Mouse (Mus musculus) thymus, postnatal 25 days (tissue): ENCODE measurements around the gene Gprc5b.

Experiments used
- DNase-seq: peaks from one replicate; pipeline ENCODE4 v3.0.0; 2022

Gene Gprc5b

DNA sequence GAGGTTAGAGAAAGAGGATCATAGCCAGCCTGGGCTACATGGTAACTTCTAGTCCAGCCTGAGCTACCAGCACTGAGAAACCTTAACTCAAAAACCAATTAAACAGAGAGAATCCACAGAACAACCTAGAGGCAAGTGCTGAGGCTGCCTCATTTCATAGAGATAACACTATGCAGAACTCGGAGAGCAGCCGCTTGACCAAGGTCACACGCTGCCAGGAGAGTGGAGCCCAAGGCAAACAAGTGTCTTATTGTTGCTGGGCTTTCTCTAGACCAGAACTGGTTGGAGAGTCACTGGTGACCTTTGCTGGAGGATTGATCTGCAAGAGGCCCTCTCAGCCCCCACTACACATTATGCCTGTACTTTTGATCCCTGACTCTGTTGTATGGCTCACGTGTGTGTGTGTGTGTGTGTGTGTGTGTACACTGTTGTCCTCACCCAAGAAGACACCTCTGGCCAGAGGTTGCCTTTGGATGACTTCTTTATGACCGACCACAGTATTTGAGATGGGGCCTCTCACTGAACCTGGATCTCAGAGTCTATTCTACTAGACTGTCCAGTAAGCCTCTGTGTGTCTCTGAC lies 5.6 kb downstream of the Gprc5b start:
- no peak for DNase-seq

DNA sequence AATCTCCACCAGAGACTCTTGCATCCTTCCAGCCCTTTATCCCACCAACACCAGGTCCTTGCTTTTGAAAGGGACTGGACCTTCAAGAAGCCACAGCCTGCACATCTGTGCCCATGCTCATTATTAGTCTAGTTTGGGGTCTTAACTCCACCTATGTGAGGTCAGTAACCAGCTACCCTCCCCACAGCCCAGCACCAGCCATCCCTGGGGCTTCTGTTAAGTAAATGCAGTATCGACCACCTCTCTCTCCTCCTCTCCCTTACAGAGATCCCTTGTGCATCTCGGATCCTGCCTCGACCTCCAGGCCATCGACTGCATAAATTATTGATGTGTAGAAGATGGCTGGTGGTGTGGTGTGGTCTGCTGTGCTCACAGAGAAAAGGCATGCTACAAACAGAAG lies 8.6 kb downstream of the Gprc5b start:
- DNase-seq = no peak

DNA sequence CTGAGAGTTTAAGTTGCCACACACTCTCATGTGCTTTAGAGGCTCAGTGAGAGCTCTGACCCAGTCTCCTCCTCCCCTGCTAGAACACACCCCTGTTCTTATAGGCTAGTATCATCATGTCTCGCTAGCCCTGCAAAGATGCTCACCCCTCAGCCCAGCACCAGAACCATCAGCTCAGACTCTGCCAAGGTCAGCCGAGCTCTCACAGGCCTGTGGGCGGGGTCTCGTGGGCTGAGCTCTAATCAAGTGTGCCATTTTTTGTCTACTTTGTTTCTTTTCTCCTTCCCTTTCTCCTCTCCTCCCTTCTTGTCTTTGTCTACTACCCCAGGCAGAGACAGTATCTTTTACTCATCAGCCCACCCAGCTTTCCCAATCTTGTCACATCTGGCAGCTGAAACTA lies 9.2 kb downstream of the Gprc5b start:
- no peak for DNase-seq

DNA sequence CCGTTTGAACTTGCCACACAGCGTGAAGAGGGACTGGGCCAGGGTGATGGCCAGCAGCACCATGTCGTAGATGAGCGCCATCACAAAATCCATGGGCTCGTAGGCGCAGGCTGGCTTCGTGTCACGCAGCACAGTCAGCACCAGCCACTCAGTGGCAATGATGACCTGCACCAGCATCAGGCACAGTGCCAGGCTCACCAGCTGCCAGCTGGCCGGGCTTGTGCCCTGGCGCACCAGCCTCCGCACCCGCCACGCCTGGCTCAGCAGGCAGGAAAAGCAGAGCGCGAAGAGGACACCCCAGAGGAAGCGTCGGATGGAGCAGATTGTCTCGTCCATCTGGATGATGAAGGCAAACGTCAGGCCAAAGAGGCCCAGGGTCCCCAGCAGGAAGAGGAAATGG lies 11.1 kb downstream of the Gprc5b start:
- no peak for DNase-seq

DNA sequence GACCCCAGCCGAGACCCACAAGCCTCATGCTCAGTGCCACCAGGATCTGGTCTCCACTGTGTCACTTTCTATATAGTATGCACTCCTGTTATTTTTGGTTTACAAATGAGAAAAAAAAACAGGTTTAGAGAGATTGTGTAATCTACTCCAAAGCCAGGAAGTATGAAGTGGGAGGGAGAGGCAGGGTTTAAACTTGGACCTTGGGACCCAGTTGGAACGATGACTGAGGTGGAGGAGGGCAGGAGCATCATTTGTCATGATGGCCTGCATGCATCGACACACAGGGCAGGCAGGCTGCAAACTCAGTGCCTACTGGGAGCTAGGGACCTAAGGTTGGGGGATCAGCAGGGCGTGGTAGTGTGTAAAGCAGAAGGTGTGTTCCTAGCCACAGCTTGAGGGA lies 12.4 kb downstream of the Gprc5b start:
- no peak for DNase-seq

DNA sequence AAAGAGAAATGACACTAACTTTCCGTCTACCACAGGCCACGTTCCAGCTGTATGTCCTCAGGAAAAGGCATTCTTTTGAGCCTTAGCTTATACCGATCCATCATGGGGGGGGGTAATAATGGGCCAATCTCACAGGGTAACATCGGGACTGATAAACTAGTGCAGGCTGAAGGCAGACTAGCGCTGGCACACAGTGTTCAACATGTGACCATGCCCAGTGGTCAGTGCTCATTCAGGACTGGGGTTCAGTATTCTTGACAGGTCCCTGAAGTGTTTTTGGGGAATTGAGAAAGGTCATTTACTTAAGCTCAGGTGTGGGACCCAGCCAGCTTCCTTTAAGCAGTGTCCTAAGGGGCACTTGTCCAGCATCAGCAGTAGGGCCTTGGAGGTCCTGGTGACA lies 13.2 kb downstream of the Gprc5b start:
- DNase-seq = no peak

DNA sequence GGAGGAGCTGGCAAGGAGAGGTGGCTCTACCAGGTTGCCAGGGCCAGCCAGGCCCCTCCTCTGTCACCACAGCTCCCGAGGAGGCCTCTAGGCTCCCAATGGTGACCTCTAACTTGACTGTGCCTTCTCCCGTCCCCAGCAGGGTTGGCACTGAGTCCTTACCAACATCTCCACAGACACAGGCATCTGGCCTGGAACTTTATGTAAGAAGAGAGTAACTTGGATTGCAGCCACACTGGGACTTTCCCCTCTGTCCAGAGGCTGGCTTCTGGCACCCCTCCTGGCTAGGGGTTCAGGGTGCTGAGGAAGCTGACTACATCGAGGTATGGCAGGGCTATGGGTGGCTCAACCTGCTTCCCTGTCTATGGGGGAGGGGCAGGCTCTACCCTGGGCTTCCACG lies 13.7 kb downstream of the Gprc5b start:
- no peak for DNase-seq

DNA sequence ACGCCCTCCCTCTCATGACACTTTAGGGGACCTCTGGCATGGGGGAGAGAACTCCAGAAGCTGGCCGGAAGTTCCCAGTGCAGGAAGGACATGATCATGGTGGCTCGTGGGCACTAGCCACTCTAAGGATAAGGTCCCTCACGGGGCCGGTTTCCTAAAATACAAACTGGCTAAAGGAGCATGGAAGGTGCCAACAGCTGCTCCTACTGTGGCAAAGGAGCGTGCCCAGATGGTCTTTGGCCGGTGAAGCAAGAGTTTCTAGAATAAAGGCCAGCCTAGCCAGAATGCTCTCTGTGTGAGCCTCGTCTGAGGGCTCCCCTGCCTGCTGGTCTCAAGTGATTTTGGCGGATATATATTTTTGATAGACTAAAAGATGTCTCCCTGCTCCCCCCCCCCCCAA lies 15.3 kb downstream of the Gprc5b start:
- DNase-seq = no peak

DNA sequence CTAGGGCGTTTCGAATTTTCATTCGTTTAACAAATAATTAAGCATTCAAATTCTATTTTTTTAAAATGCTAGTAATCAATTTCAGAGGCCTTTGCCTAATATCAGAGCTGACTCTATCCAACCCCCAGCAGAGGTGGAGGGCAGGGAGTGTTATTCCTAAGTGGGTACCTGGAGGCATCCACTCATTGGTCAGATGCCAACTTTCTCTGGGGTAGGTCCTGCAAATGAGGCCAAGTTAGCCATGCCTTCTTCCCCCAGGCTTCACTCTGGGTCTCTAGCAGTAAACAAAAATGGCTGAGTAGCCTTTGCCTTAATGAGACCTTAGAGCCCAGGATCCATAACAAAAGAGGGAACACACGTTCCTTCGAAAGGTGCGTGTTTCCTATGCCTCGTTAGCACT lies 15.9 kb downstream of the Gprc5b start:
- DNase-seq = no peak

DNA sequence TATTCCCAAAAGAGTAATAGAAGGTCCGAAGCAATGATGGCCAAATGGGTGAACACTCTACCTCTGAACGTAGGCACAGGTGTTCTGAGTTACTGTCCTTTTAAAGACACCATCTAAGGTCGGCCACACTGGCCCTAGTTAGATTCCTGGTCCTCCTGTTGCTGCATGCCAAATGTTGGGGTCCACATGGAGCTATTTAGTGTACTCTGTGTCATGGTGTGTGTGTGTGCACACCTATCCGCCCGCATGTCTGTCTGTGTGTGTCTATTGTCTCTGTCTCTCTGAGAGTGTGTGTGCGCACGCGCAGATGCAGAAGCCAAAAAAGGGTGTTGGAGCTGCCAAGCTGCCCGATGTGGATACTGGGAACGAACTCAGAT lies 17.9 kb downstream of the Gprc5b start:
- no peak for DNase-seq

DNA sequence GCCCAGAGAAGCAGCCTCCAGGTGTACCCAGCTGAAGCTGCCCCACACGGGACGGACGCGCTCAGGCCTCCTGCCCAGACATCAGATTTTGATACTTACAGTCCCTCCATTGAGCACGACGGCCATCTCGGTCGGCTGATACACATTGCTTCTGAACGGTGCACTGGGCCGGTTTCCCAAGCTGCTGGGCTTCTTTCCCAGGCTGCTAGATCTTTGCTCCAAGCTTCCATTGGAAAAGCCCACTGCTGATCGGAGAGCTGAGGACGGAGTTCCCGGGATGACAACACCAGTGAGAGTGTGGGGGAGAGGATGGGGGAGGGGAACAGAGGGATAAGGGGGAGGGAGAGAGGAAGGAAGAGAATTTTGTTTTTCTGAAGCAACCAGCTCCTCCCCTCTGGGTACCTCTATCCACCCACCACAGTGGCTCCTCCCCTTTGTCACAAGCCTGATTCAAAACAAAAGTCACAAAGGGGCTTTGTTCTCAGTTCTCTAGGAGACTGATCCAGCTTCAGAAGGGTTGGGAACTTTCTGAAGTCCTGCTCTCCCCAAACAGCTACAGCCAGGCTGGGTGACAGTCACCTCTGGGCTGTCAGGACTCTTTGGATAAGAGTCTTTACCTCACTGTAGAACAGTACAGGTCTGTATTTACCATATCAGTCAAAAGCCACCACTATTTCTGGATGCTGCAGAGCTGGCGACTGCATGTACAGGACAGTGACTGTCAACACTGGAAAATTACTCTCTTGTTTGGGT lies 18.4 kb downstream of the Gprc5b start:
- peak; percentile 27 for DNase-seq

DNA sequence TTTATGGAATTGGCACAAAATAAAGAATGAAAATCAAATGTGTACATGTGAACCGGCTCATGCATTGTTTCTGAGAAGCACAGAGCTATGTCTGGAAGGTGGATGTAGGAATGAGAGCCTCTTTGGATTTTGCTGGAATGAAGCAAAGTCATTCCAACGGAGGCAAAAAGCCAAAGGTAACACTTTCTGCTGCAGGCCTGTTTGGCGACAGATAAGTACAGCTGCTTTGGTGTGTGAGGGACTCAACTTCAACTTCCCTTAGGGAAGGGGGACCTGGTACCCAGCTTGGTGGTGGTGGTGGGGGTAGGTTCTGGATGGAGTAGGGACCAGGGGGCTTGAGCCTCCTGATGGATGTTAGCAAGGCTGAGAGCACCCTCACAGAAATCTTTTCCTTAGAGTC lies 19.2 kb downstream of the Gprc5b start:
- no peak for DNase-seq

DNA sequence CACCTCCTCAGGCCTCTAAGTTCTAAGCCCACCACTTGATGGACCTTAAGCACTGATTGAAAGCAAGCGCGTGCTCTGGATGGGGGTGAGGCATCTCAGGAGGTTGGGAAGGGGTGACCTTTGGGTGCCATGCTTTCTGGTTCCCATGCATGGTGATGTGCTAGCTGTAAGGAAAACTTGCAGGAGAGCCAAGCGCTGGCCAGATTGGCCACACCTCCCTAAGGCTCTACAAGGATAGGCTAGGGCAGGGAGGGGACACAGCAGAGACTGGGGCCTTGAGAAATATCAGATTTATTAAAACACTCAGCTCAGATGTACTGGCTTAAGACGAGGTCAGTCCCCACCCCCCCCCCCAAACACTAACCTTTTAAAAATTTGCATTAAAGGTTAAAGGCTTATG lies 21.6 kb downstream of the Gprc5b start:
- no peak for DNase-seq

DNA sequence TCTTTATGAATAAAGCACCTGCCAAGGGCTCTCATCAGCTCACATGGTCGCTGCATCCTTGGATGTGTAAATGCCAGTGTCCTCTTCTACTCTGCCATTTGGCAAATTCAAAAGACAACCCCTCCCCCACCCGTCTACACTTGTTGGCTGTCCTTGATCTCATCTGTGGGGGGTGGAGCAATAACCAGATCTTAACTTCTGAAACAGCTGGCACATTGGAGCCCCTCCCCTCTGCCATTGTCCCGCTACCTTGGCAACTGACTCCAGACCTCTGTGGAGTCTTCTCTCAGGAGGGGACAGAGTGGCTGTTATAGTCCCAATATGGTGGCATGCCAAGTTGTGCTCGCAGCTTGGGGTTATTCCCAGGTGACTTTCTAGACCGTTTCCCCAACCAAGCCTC lies 22.7 kb downstream of the Gprc5b start:
- no peak for DNase-seq

DNA sequence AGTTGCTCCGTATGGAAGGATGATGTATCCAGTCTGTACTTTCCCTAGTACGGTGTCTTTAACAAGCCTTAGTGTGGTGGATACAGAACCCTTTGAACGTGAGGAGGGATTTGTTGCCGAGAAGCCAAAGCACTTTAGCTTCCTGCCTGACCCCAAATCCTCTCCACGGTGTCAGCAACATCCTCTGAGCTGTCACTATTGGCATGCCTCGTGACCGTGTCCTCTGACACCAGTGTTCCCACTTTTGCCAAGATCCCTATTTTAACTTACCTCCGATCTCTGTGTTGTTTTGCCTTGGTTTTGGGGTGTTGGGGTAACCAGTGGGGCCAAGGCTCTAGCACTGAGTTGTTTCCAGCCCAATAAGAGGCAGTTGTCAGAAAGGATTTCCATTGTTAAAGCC lies 23.5 kb downstream of the Gprc5b start:
- no peak for DNase-seq

DNA sequence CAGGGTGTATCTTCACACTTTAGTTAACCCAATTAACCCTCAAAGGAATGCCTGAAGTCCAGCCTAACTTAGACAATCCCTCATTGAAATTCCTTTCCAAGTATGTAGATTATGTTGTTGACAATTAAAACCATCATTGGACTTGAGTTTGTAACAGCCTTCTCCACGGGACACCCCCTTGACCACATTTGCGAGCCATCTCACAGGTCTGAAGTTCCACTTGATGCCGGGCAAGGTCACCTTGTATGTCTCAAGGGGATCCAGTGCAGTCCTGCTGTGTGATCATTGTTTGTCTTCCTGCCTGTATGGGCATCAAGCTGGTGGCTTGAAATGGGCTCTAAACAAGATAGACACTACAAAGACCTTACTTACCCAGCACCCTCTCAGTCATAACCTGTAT lies 26.1 kb downstream of the Gprc5b start:
- DNase-seq = no peak

DNA sequence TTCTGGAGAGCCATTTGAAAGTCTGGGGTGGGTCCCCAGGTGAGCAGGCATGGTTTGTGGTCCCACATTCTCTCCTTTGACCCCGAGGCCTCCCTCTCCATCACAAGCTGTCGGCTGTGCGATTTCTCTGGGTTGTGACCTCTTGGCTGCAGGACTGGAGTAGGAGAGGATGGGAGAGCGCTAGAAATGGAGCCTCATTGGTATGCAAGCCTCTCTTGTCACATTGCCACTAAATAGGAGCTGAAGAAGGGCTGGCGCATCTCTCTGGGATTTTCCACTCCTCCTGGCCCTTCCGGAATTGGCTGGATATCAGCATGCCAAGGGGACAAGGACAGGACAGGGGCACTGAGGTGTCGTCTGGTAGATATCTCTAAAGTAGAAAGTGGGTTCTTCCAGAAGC lies 29.8 kb downstream of the Gprc5b start:
- no peak for DNase-seq

DNA sequence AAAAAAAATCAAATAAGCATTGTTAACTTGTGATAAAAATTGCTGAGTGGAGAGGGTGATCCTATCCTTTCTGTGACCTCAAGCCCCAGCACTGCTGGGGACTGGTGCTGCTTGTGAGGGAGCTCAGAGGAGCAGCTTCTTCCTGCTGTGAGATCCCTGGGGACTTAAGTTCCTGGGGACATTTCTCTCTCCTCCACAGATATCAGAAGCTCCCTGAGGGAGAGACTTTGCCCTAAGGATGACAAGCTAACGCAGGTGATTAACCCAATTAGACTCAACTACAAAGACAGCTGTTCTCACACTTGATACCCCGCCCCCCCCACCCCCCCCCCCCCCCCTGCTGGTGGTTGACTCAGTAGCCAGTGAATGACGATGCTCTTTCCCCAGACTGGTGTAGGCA lies 30.2 kb downstream of the Gprc5b start:
- DNase-seq = no peak

DNA sequence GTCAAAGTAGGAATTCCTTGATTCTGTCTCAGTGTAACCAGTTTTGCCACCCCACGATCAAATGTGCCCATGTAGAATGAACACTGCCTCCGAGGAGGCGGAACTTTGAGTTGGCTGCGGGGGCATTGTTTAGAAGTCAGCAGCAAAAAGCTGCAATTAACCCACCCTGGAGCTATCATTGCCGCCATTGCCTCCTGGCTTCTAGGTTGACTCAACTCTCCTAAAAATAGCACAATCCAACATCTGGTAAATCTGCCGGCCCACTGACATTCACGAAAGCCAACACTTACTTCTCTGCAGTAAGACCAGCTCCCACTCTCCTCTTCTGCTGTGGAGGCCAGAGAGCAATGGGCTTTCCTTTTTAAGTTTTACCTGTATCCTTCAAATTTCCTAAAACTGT lies 35.8 kb downstream of the Gprc5b start:
- no peak for DNase-seq

DNA sequence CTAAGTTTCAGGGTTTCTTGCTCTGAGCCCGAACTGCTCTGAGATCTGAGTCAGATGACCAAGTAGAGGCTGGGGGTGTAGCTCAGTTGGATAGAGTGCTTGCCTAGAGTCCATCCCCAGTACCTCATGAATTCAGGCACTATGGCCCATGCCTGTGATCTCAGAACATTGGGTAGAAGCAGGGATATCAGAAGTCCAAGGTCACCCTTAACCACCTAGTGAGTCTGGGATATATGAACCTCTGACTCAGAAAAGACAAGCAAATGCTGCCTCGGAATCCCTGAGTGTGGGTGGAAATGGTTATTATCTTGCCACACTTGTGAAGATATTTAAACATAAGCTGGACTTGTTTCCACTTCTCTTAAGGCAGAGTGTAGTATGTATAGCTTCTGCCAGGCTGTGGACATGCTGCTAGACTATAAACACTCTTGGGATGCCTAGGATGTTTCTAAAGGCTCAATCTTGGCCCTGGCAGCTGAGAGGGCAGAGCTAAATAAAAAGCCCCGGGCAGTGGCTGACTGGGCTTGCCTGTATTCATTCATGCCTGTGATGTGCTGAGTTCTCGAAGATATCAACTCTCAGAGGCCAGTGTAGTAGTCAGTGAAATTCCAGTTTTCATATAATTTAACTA lies 38.3 kb downstream of the Gprc5b start:
- no peak for DNase-seq

DNA sequence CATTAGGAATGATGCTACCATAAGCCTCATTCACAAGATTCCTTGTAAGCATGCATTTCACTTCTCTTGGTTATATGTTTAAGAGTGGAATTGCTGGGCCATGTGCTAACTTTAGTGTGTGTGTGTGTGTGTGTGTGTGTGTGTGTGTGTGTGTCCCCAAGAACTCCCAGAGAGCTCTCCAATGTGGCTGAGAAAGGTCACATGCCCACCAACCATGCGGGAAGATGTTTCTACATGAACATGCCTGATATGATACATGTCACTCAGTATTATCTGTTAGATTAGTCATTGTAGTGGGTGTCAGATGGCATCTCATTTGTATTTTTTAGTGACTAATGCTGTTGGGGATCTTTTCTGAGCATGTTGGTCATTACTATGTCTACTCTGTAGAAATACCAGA lies 40.0 kb downstream of the Gprc5b start:
- DNase-seq = no peak

DNA sequence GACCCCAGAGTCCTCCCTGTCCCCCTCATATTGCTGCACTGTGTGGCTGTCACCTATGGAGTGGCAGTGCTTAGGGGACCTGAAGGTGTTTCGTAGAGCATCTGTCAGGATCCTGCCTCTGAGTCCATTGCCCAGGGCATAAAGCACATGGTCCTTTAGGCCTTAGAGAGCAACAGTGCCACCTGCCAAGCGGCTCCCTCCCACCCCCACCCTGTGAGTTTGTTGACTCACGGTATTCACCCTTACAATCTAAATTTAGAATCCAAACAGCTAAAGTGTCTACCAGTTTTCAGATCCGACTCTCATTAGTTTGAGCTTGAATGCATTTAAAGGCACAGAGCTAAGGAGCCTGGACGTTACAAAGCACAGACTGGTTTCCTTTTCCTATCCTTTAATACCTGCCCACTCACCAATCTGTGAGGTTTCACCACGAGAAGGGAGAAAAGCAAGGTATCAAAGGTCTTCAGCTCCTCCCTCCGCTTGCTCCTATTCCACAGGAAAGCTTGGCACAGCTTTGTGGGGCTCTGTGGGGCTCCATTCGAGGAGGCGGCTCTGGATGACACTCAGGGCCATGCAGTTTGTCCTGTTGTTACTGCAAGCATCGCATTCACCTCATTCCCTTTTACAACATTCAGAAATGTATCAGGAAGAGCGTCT lies 41.3 kb downstream of the Gprc5b start:
- no peak for DNase-seq

DNA sequence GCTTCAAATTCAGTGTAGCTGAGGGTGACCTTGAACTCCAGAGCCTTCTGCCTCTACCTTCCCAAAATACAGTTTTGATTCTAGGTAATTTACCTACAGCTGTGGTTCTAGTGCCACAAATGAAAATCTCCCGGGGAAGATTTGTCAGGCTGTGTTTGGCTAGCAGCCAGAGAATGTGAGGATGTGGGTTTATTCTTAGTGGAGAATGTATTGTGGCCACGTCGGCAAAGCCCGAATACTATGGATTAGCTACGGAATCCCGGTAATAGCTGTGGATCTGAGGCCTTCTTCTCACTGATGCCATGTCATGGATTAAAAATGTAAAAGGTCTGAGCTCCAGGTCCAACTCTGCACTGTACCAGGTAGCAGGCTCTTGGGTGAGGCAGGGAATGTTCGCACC lies 45.3 kb downstream of the Gprc5b start:
- no peak for DNase-seq

DNA sequence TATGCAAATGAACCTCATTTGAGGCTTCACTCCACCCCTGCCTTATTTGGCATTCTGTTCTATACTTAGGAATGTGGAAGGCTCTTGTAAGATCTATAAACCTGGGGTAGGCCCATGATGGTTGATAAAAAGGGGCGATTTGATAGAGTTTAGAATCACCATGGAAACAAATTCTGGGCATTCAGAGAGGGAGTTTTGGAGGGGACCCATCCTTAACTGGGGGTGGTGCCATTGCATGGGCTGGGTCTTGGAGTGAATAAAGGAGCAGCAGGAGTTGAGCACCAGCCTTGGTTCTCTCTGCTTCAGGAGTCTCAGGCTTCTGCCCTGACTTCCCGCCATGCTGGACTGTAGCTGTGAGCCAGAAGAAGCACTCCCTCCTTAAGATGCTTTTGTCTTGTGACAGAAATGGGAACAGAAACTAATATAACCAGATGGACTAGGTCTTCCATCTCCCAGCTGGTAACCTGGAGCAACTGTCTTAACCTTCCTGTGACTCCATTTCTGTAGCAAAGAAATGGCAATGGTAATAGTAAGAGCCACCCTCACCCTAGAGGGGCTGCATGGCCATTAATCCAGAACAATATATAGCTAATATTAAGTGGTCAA lies 46.2 kb downstream of the Gprc5b start:
- DNase-seq = no peak
